Mouse (Mus musculus): Measurements from ENCODE around the gene Osbpl8. TPM values are rescaled to one million over a fixed set of nuclear protein-coding genes. Genes with fewer than 3 reads are reported as not detected.
A peak's percentile ranks its signal among the peaks of the same experiment; 100 is the strongest.

The Osbpl8 gene
- polyA plus RNA-seq, 1 experiment from 2014 or later, result 17.3 TPM

GRCm38 (mm10) chr10:111156394-111157190 is 8.0 kb upstream of the Osbpl8 start:
- H3K4me1 ChIP-seq, result no peaks in the 10 kb centered on the region
- no peaks in the 10 kb centered on the region for H3K9me3 ChIP-seq (replicated peaks)
- ATAC-seq, result no peak
- no peaks in the 10 kb centered on the region for H3K27me3 ChIP-seq
- no peak overlapping the region for H3K4me2 ChIP-seq
- no peak overlapping the region for H3K27ac ChIP-seq
- WGBS, result 89% methylated on average over 29 of the region's 29 CpGs
- no peaks in the 10 kb centered on the region for H3K36me3 ChIP-seq (ENCODE audit: poor library complexity, severe bottlenecking)
- no peak overlapping the region for H3K4me3 ChIP-seq
- no peak overlapping the region for H3K9ac ChIP-seq

GRCm38 (mm10) chr10:111157241-111157659 is 7.3 kb upstream of the Osbpl8 start:
- H3K4me3 ChIP-seq, result no peak overlapping the region
- no peaks in the 10 kb centered on the region for H3K27me3 ChIP-seq
- no peaks in the 10 kb centered on the region for H3K4me1 ChIP-seq
- no peak overlapping the region for H3K9ac ChIP-seq
- 93% methylated on average over 7 of the region's 7 CpGs for WGBS
- no peaks in the 10 kb centered on the region for H3K36me3 ChIP-seq (ENCODE audit: poor library complexity, severe bottlenecking)
- no peak overlapping the region for H3K27ac ChIP-seq
- H3K4me2 ChIP-seq, result no peak overlapping the region
- ATAC-seq, result no peak
- no peaks in the 10 kb centered on the region for H3K9me3 ChIP-seq (replicated peaks)

- H3K9me3 ChIP-seq (replicated peaks), result no peaks in the 10 kb centered on the region
- no peaks in the 10 kb centered on the region for H3K27me3 ChIP-seq
- WGBS, result 83% methylated on average over 5 of the region's 5 CpGs
- no peak overlapping the region for H3K9ac ChIP-seq
- no peak overlapping the region for H3K4me3 ChIP-seq
- H3K4me2 ChIP-seq, result no peak overlapping the region
- peaks cover 6% of the 10 kb centered on the region; the same call in 1 of the 2 replicates for H3K4me1 ChIP-seq
- no peak overlapping the region for H3K27ac ChIP-seq
- H3K36me3 ChIP-seq (ENCODE audit: poor library complexity, severe bottlenecking), result no peaks in the 10 kb centered on the region
- no peak for ATAC-seq
Observed at GRCm38 (mm10) chr10:111159789-111160522, 4.6 kb upstream of the Osbpl8 start.

GRCm38 (mm10) chr10:111160540-111160939 is 4.0 kb upstream of the Osbpl8 start:
- 89% methylated on average over 3 of the region's 3 CpGs for WGBS
- no peak overlapping the region for H3K9ac ChIP-seq
- no peak overlapping the region for H3K4me3 ChIP-seq
- H3K9me3 ChIP-seq (replicated peaks), result no peaks in the 10 kb centered on the region
- H3K4me1 ChIP-seq, result peaks cover 6% of the 10 kb centered on the region; the same call in 1 of the 2 replicates
- no peak overlapping the region for H3K4me2 ChIP-seq
- ATAC-seq, result no peak
- no peaks in the 10 kb centered on the region for H3K36me3 ChIP-seq (ENCODE audit: poor library complexity, severe bottlenecking)
- no peaks in the 10 kb centered on the region for H3K27me3 ChIP-seq
- H3K27ac ChIP-seq, result no peak overlapping the region

GRCm38 (mm10) chr10:111161373-111161772 is 3.2 kb upstream of the Osbpl8 start:
- H3K9ac ChIP-seq, result no peak overlapping the region
- no peak for ATAC-seq
- no peak overlapping the region for H3K27ac ChIP-seq
- no peaks in the 10 kb centered on the region for H3K27me3 ChIP-seq
- peaks cover 12% of the 10 kb centered on the region for H3K4me1 ChIP-seq
- WGBS, result 84% methylated on average over 6 of the region's 6 CpGs
- no peaks in the 10 kb centered on the region for H3K36me3 ChIP-seq (ENCODE audit: poor library complexity, severe bottlenecking)
- no peaks in the 10 kb centered on the region for H3K9me3 ChIP-seq (replicated peaks)
- no peak overlapping the region for H3K4me3 ChIP-seq
- no peak overlapping the region for H3K4me2 ChIP-seq

GRCm38 (mm10) chr10:111163025-111163424 is 1.5 kb upstream of the Osbpl8 start:
- H3K9ac ChIP-seq, result no peak overlapping the region
- H3K27ac ChIP-seq, result no peak overlapping the region
- no peak overlapping the region for H3K4me3 ChIP-seq
- no peak overlapping the region for H3K4me2 ChIP-seq
- 83% methylated on average over 3 of the region's 3 CpGs for WGBS
- ATAC-seq, result no peak
- H3K4me1 ChIP-seq, result peaks cover 16% of the 10 kb centered on the region
- no peaks in the 10 kb centered on the region for H3K27me3 ChIP-seq
- no peaks in the 10 kb centered on the region for H3K9me3 ChIP-seq (replicated peaks)
- H3K36me3 ChIP-seq (ENCODE audit: poor library complexity, severe bottlenecking), result no peaks in the 10 kb centered on the region

- peaks cover 16% of the 10 kb centered on the region for H3K4me1 ChIP-seq
- no peaks in the 10 kb centered on the region for H3K9me3 ChIP-seq (replicated peaks)
- H3K27ac ChIP-seq, result 0 out of 2 replicates have a peak overlapping the region, but pooled peaks have one; percentile 91
- no peak for ATAC-seq
- H3K36me3 ChIP-seq (ENCODE audit: poor library complexity, severe bottlenecking), result no peaks in the 10 kb centered on the region
- H3K4me2 ChIP-seq, result peak overlapping the region; percentile 59
- peak overlapping the region; percentile 67 for H3K9ac ChIP-seq
- 32% methylated on average over 9 of the region's 9 CpGs for WGBS
- H3K27me3 ChIP-seq, result no peaks in the 10 kb centered on the region
- peak overlapping the region; percentile 93 for H3K4me3 ChIP-seq
Observed at GRCm38 (mm10) chr10:111163601-111164240, 831 bp upstream of the Osbpl8 start.

- ATAC-seq, result peak; percentile 26
- no peaks in the 10 kb centered on the region for H3K9me3 ChIP-seq (replicated peaks)
- WGBS, result under 1% methylated on average over 38 of the region's 52 CpGs
- peak overlapping the region; percentile 95 for H3K9ac ChIP-seq
- no peaks in the 10 kb centered on the region for H3K27me3 ChIP-seq
- peaks cover 16% of the 10 kb centered on the region for H3K4me1 ChIP-seq
- peak overlapping the region; percentile 91 for H3K27ac ChIP-seq
- H3K4me2 ChIP-seq, result peak overlapping the region; percentile 72
- H3K36me3 ChIP-seq (ENCODE audit: poor library complexity, severe bottlenecking), result no peaks in the 10 kb centered on the region
- H3K4me3 ChIP-seq, result peak overlapping the region; percentile 93
Observed at GRCm38 (mm10) chr10:111165219-111165981, 848 bp downstream of the Osbpl8 start.

GRCm38 (mm10) chr10:111166057-111166841 is 1.7 kb downstream of the Osbpl8 start:
- H3K27me3 ChIP-seq, result no peaks in the 10 kb centered on the region
- H3K4me3 ChIP-seq, result peak overlapping the region; percentile 93
- H3K36me3 ChIP-seq (ENCODE audit: poor library complexity, severe bottlenecking), result no peaks in the 10 kb centered on the region
- H3K27ac ChIP-seq, result no peak overlapping the region
- WGBS, result 26% methylated on average over 4 of the region's 4 CpGs
- peaks cover 16% of the 10 kb centered on the region for H3K4me1 ChIP-seq
- ATAC-seq, result no peak
- H3K9ac ChIP-seq, result peak overlapping the region; percentile 95; the same call in 1 of the 2 replicates
- peak overlapping the region; percentile 72 for H3K4me2 ChIP-seq
- H3K9me3 ChIP-seq (replicated peaks), result no peaks in the 10 kb centered on the region

GRCm38 (mm10) chr10:111167444-111167843 is 2.9 kb downstream of the Osbpl8 start:
- Histone ChIP-seq H3K36me3 (ENCODE audit: poor library complexity, severe bottlenecking) (no peaks in the 10 kb centered on the region), H3K9me3 (replicated peaks) (no peaks in the 10 kb centered on the region), H3K27ac (no peak overlapping the region), H3K9ac (no peak overlapping the region), H3K4me1 (peaks cover 16% of the 10 kb centered on the region), H3K4me2 (no peak overlapping the region), H3K27me3 (no peaks in the 10 kb centered on the region), H3K4me3 (no peak overlapping the region)
- WGBS, result 89% methylated on average over 4 of the region's 4 CpGs
- ATAC-seq, result no peak

GRCm38 (mm10) chr10:111168305-111168704 is 3.8 kb downstream of the Osbpl8 start:
- Histone ChIP-seq H3K27me3 (no peaks in the 10 kb centered on the region), H3K36me3 (ENCODE audit: poor library complexity, severe bottlenecking) (no peaks in the 10 kb centered on the region), H3K9ac (no peak overlapping the region), H3K4me2 (no peak overlapping the region), H3K27ac (no peak overlapping the region), H3K4me1 (peaks cover 16% of the 10 kb centered on the region), H3K9me3 (replicated peaks) (no peaks in the 10 kb centered on the region), H3K4me3 (no peak overlapping the region)
- ATAC-seq, result no peak
- 85% methylated on average over 3 of the region's 3 CpGs for WGBS
